ENCODE assay signal across 9 mouse cellular contexts in genomic region chr17:25282133-25282532, GRCm38 (mm10). TPM values are rescaled to one million over a fixed set of nuclear protein-coding genes. Genes with fewer than 3 reads are reported as not detected.
DNase-seq lines count a peak whose midpoint lies in the region; ATAC-seq lines count a peak whose summit lies in the region.
"Had no signal": no experiment of that assay in that cellular context is flagged by ENCODE, and none has a peak within 500 bp of the region (broad histone marks: within the 10 kb centered on the region; RNA-seq: fewer than 3 reads in every experiment).

No protein-coding gene starts in this region.

- H3K36me3 ChIP-seq in hindbrain, embryonic 14.5 days (replicated peaks; ENCODE audit: control insufficient read depth, insufficient read depth): no peaks in the 10 kb centered on the region

- H3K9ac ChIP-seq in hindbrain, embryonic 14.5 days: no peak overlapping the region

- DNase-seq in urinary bladder, postnatal 25 days (ENCODE audit: low spot score): peak; percentile 48
- no peak for DNase-seq in urinary bladder, postnatal 4 days (ENCODE audit: low spot score in 2 of 2)
- DNase-seq in c-Kit-negative CD71-positive TER-119-positive erythroid progenitor cells, embryonic 14.5 days (ENCODE audit: low read depth, low spot score): peak; percentile 52
- DNase-seq in induced T-regulatory cell, adult 2 months (ENCODE audit: low read depth): peak; percentile 64
- peak; percentile 78 to 83 for DNase-seq in lung, adult 18-20 months
- DNase-seq in testis, postnatal 10 days (ENCODE audit: low spot score): peak; percentile 64
- no peak for DNase-seq in hindbrain, embryonic 14.5 days (ENCODE audit: low spot score)
- no peak for DNase-seq in cerebellum, adult 11 months

- 48% methylated on average over 11 of the region's 11 CpGs for WGBS in hindbrain, embryonic 14.5 days

- H3K9me3 ChIP-seq in hindbrain, embryonic 14.5 days (ENCODE audit: control insufficient read depth, low read length): no peaks in the 10 kb centered on the region

- no peak overlapping the region for H3K4me3 ChIP-seq in hindbrain, embryonic 14.5 days (replicated peaks; ENCODE audit: low read length)

- no peak for ATAC-seq in hindbrain, embryonic 14.5 days (ENCODE audit: low FRiP score)

- no peak overlapping the region for H3K4me2 ChIP-seq in hindbrain, embryonic 14.5 days (replicated peaks)

- H3K27ac ChIP-seq in hindbrain, embryonic 14.5 days: no peak overlapping the region

- H3K4me1 ChIP-seq in hindbrain, embryonic 14.5 days (replicated peaks; ENCODE audit: control insufficient read depth, insufficient read depth, low read length): no peaks in the 10 kb centered on the region

- no peaks in the 10 kb centered on the region for H3K27me3 ChIP-seq in hindbrain, embryonic 14.5 days (ENCODE audit: control insufficient read depth, insufficient read depth, low read length)

RNA-seq across cellular contexts. Expression of gene Ube2i, which starts 7.7 kb away (rescaled TPM):
- polyA plus RNA-seq in hindbrain, embryonic 14.5 days (2014; fragmentation: Nextera tagmentation; extraction: Ambion mirVana): 430 and 441 TPM in 2 replicates

RNA-seq across cellular contexts. Expression of gene Prss34, which starts 16.1 kb away (rescaled TPM):
- not detected in 2 replicates for polyA plus RNA-seq in hindbrain, embryonic 14.5 days (2014; fragmentation: Nextera tagmentation; extraction: Ambion mirVana)

RNA-seq across cellular contexts. Expression of gene Baiap3, which starts 26.0 kb away (rescaled TPM):
- polyA plus RNA-seq in hindbrain, embryonic 14.5 days (2014; fragmentation: Nextera tagmentation; extraction: Ambion mirVana): 10.8 and 15.9 TPM in 2 replicates

RNA-seq across cellular contexts. Expression of gene Prss28, which starts 26.3 kb away (rescaled TPM):
- polyA plus RNA-seq in hindbrain, embryonic 14.5 days (2014; fragmentation: Nextera tagmentation; extraction: Ambion mirVana): not detected in 2 replicates
- polyA plus RNA-seq: embryonic facial prominence, embryonic 14.5 days had no signal

RNA-seq across cellular contexts. Expression of gene Prss29, which starts 36.3 kb away (rescaled TPM):
- not detected in 2 replicates for polyA plus RNA-seq in hindbrain, embryonic 14.5 days (2014; fragmentation: Nextera tagmentation; extraction: Ambion mirVana)
- polyA plus RNA-seq: embryonic facial prominence, embryonic 14.5 days had no signal

Comparison
In these comparisons a context has a peak if more than half of its experiments do, and no peak if none do; other contexts are left out.
1. DNase-seq: peak in urinary bladder, postnatal 25 days (single experiment), c-Kit-negative CD71-positive TER-119-positive erythroid progenitor cells, embryonic 14.5 days (single experiment), induced T-regulatory cell, adult 2 months (single experiment), lung, adult 18-20 months (2 of 2) and testis, postnatal 10 days (single experiment); none in urinary bladder, postnatal 4 days (0 of 2), hindbrain, embryonic 14.5 days (single experiment) and cerebellum, adult 11 months (single experiment).